Mouse (Mus musculus) cerebellum, adult 18-20 months (tissue): ENCODE data around the gene Camkmt.

Experiments
- DNase-seq, 2 experiments: peaks; one replicate each; pipeline ENCODE4 v3.0.0; 2021

Camkmt gene

GRCm38 (mm10) chr17:85091762-85092161 lies 1.4 kb downstream of the Camkmt start:
- no peak for DNase-seq

- DNase-seq, result no peak
Observed at GRCm38 (mm10) chr17:85096396-85096795, 6.0 kb downstream of the Camkmt start.

- no peak for DNase-seq
Observed at GRCm38 (mm10) chr17:85098677-85099323, 8.4 kb downstream of the Camkmt start.

- no peak for DNase-seq
Observed at GRCm38 (mm10) chr17:85100232-85100631, 9.9 kb downstream of the Camkmt start.

GRCm38 (mm10) chr17:85101751-85102150 lies 11.4 kb downstream of the Camkmt start:
- DNase-seq, result no peak

GRCm38 (mm10) chr17:85103310-85103709 lies 13.0 kb downstream of the Camkmt start:
- DNase-seq, result no peak

GRCm38 (mm10) chr17:85110640-85111039 lies 20.3 kb downstream of the Camkmt start:
- DNase-seq, result no peak

GRCm38 (mm10) chr17:85113441-85113840 lies 23.1 kb downstream of the Camkmt start:
- DNase-seq, result no peak

GRCm38 (mm10) chr17:85116643-85117042 lies 26.3 kb downstream of the Camkmt start:
- peak; percentile 64 to 77 for DNase-seq

GRCm38 (mm10) chr17:85138393-85138792 lies 48.0 kb downstream of the Camkmt start:
- DNase-seq, result no peak

GRCm38 (mm10) chr17:85141621-85142020 lies 51.3 kb downstream of the Camkmt start:
- DNase-seq, result no peak

GRCm38 (mm10) chr17:85142495-85143111 lies 52.3 kb downstream of the Camkmt start:
- DNase-seq, result no peak

- no peak for DNase-seq
Observed at GRCm38 (mm10) chr17:85144141-85144540, 53.8 kb downstream of the Camkmt start.

GRCm38 (mm10) chr17:85148348-85148747 lies 58.0 kb downstream of the Camkmt start:
- no peak for DNase-seq

GRCm38 (mm10) chr17:85149211-85149738 lies 58.9 kb downstream of the Camkmt start:
- DNase-seq, result no peak

GRCm38 (mm10) chr17:85151264-85151663 lies 60.9 kb downstream of the Camkmt start:
- no peak for DNase-seq

GRCm38 (mm10) chr17:85158202-85158601 lies 67.8 kb downstream of the Camkmt start:
- no peak for DNase-seq

- no peak for DNase-seq
Observed at GRCm38 (mm10) chr17:85159526-85159925, 69.2 kb downstream of the Camkmt start.

GRCm38 (mm10) chr17:85160786-85161185 lies 70.4 kb downstream of the Camkmt start:
- DNase-seq, result no peak

GRCm38 (mm10) chr17:85162569-85163271 lies 72.4 kb downstream of the Camkmt start:
- no peak for DNase-seq

GRCm38 (mm10) chr17:85163272-85163610 lies 72.9 kb downstream of the Camkmt start:
- no peak for DNase-seq

GRCm38 (mm10) chr17:85168761-85169160 lies 78.4 kb downstream of the Camkmt start:
- DNase-seq, result no peak

GRCm38 (mm10) chr17:85170541-85171255 lies 80.3 kb downstream of the Camkmt start:
- no peak for DNase-seq
